Mouse (Mus musculus): ENCODE results near the gene Sipa1l2. TPM values are rescaled to one million over a fixed set of nuclear protein-coding genes. Genes with fewer than 3 reads are reported as not detected.

Gene Sipa1l2
- polyA plus RNA-seq, 1 experiment = 19.6 TPM

DNA sequence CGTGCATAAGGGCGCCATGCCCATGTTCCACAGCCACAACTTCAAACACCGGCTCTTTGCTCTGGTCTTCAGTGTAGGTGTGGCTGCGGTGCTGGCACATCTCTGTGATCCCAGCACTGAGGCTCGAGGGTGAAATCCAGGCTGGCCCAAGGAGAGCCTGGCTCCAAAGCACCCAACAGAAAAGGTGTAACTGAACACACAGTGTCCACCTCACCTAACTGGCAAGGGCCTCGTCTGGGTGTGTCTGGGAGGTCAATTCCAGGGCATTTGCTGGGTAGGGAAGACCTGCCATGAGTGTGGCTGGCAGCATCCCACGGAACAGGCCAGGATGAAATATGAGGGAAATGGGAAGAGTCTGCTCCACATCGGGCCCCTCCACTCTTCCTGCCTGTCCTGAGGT is 6.7 kb downstream of the Sipa1l2 start:
- Histone ChIP-seq H3K27me3 (ENCODE audit: control insufficient read depth, insufficient read depth, low read length) (no peaks in the 10 kb centered on the region), H3K4me1 (ENCODE audit: control insufficient read depth, insufficient read depth, low read length) (peaks cover 7% of the 10 kb centered on the region), H3K27ac (ENCODE audit: control insufficient read depth, insufficient read depth, low read depth, low read length) (no peak overlapping the region), H3K4me3 (ENCODE audit: control insufficient read depth, low read depth, low read length) (no peak overlapping the region), H3K36me3 (ENCODE audit: control insufficient read depth, insufficient read depth, low read length) (no peaks in the 10 kb centered on the region)
- no peak for TF ChIP-seq CTCF (IDR thresholded peaks at IDR 0.05; ENCODE audit: control insufficient read depth, insufficient read depth, insufficient replicate concordance, low read depth, low read length)

DNA sequence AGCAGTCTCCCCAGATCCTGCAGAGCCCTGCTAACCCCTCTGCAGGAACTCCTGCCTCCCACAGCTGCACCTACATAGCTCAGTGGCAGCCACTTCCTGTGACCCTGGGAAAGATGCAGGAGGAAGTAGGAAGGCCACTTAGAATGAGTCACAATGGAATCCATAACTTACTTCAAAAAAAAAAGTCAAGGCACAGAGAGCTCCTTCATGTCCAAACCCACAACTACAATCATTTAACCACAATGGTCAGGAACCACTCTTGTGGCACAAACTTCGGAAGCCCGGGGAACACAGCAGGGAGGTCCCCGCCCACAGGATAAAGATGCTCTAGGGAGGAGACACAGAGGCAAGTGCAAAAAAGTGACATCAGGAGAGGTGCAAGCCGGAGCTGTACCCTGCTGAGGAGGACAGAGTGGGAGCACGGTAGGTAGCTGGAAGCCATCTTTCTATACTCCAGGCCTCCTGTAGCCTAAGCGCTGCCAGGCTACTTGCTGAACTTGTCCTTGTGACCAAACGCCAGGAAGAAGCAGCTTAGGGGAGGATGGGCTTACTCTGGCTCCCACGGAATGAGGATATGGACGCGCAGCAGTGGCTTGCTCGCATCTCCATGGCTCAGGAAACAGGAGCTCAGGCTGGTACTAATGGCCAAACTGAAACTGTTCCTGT is 8.7 kb downstream of the Sipa1l2 start:
- Histone ChIP-seq H3K4me3 (ENCODE audit: control insufficient read depth, low read depth, low read length) (no peak overlapping the region), H3K4me1 (ENCODE audit: control insufficient read depth, insufficient read depth, low read length) (peaks cover 9% of the 10 kb centered on the region), H3K27ac (ENCODE audit: control insufficient read depth, insufficient read depth, low read depth, low read length) (no peak overlapping the region), H3K36me3 (ENCODE audit: control insufficient read depth, insufficient read depth, low read length) (no peaks in the 10 kb centered on the region), H3K27me3 (ENCODE audit: control insufficient read depth, insufficient read depth, low read length) (no peaks in the 10 kb centered on the region)
- TF ChIP-seq CTCF (IDR thresholded peaks at IDR 0.05; ENCODE audit: control insufficient read depth, insufficient read depth, insufficient replicate concordance, low read depth, low read length) (no peak), POLR2A (IDR thresholded peaks at IDR 0.05; ENCODE audit: control insufficient read depth, low read depth, low read length) (no peak)

DNA sequence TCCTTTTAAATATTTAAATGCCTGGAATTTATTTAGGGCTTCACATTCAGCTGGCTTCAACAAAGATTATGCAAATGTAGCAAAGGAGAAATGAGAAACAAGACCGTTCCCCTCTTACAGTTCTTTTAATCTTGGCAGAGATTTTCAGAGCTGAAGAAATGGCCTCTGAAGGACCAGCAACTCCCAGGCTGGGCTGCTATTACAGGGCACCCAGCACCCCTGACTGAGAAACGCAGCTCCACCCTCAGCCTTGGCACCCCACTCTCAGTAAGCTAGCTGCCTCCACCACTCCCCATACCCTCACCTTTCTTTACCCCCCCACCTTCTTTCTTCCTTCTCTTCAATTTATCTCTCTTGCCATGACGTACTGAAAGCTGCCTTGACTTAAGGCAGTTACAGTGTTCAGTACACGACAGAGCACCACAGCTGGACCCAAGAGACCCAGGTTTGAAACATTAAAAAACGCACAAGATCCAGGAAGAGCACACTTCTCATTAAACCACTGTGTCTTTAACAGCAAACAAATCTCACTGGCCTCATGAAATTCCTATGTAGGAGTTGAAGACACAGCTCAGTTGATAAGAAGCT is 10.4 kb downstream of the Sipa1l2 start:
- H3K4me3 ChIP-seq (ENCODE audit: control insufficient read depth, low read depth, low read length) = no peak overlapping the region
- H3K27me3 ChIP-seq (ENCODE audit: control insufficient read depth, insufficient read depth, low read length) = no peaks in the 10 kb centered on the region
- TF ChIP-seq CTCF (IDR thresholded peaks at IDR 0.05; ENCODE audit: control insufficient read depth, insufficient read depth, insufficient replicate concordance, low read depth, low read length) (no peak), POLR2A (IDR thresholded peaks at IDR 0.05; ENCODE audit: control insufficient read depth, low read depth, low read length) (no peak)
- no peak overlapping the region for H3K27ac ChIP-seq (ENCODE audit: control insufficient read depth, insufficient read depth, low read depth, low read length)
- peaks cover 9% of the 10 kb centered on the region for H3K4me1 ChIP-seq (ENCODE audit: control insufficient read depth, insufficient read depth, low read length)
- no peaks in the 10 kb centered on the region for H3K36me3 ChIP-seq (ENCODE audit: control insufficient read depth, insufficient read depth, low read length)

- peaks cover 9% of the 10 kb centered on the region for H3K4me1 ChIP-seq (ENCODE audit: control insufficient read depth, insufficient read depth, low read length)
- H3K27me3 ChIP-seq (ENCODE audit: control insufficient read depth, insufficient read depth, low read length) = no peaks in the 10 kb centered on the region
- no peak for TF ChIP-seq CTCF (IDR thresholded peaks at IDR 0.05; ENCODE audit: control insufficient read depth, insufficient read depth, insufficient replicate concordance, low read depth, low read length)
- no peak for TF ChIP-seq POLR2A (IDR thresholded peaks at IDR 0.05; ENCODE audit: control insufficient read depth, low read depth, low read length)
- no peak overlapping the region for H3K4me3 ChIP-seq (ENCODE audit: control insufficient read depth, low read depth, low read length)
- H3K36me3 ChIP-seq (ENCODE audit: control insufficient read depth, insufficient read depth, low read length) = no peaks in the 10 kb centered on the region
- no peak overlapping the region for H3K27ac ChIP-seq (ENCODE audit: control insufficient read depth, insufficient read depth, low read depth, low read length)
Observed at GRCm38 (mm10) chr8:125558109-125559065, 11.2 kb downstream of the Sipa1l2 start.

- Histone ChIP-seq H3K27ac (ENCODE audit: control insufficient read depth, insufficient read depth, low read depth, low read length) (no peak overlapping the region), H3K4me3 (ENCODE audit: control insufficient read depth, low read depth, low read length) (no peak overlapping the region), H3K36me3 (ENCODE audit: control insufficient read depth, insufficient read depth, low read length) (no peaks in the 10 kb centered on the region), H3K27me3 (ENCODE audit: control insufficient read depth, insufficient read depth, low read length) (no peaks in the 10 kb centered on the region), H3K4me1 (ENCODE audit: control insufficient read depth, insufficient read depth, low read length) (peaks cover 9% of the 10 kb centered on the region)
- TF ChIP-seq POLR2A (IDR thresholded peaks at IDR 0.05; ENCODE audit: control insufficient read depth, low read depth, low read length) = no peak
Observed at GRCm38 (mm10) chr8:125557391-125558108, 12.1 kb downstream of the Sipa1l2 start.

DNA sequence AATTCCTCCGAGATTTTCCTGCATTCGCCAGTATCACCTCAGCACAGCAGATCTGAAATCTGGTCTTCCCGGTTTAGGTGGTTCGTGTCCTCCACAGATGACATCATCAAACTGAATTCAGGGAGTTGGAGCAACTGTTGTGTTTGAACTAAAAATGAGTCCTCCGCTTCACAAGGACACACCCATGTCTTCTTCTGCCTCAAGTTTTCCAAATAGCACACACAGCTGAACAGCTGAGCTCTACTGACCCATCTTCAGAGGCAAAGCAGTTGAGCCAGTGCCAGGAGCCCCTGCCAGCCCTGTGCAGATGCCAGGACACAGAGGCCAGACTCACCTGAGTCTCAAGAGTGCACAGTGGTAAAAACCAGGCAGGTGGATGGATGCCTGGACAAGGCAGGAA is 12.9 kb downstream of the Sipa1l2 start:
- Histone ChIP-seq H3K27ac (ENCODE audit: control insufficient read depth, insufficient read depth, low read depth, low read length) (no peak overlapping the region), H3K36me3 (ENCODE audit: control insufficient read depth, insufficient read depth, low read length) (no peaks in the 10 kb centered on the region), H3K4me1 (ENCODE audit: control insufficient read depth, insufficient read depth, low read length) (peaks cover 9% of the 10 kb centered on the region), H3K4me3 (ENCODE audit: control insufficient read depth, low read depth, low read length) (no peak overlapping the region), H3K27me3 (ENCODE audit: control insufficient read depth, insufficient read depth, low read length) (no peaks in the 10 kb centered on the region)
- TF ChIP-seq POLR2A (IDR thresholded peaks at IDR 0.05; ENCODE audit: control insufficient read depth, low read depth, low read length) = no peak
- no peak for TF ChIP-seq CTCF (IDR thresholded peaks at IDR 0.05; ENCODE audit: control insufficient read depth, insufficient read depth, insufficient replicate concordance, low read depth, low read length)

DNA sequence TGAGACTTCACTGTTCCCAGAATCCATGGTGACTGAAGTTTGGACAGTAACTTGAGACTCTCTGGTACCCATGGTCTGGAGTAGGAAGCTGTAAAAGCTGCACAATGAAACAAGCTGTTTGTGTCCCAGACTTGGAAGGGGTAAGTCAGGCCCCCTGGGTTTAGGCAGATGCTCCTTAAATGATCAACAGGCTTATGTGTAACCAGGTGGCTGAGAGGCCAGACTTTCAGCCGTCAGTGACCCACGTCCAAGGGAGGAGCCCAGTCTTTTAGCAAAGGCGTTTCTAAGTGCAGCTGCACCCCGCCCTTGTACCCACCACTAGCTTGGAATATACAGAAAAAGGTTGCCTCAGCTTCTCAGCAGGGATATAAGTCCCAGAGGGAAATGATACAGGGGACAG is 19.0 kb downstream of the Sipa1l2 start:
- H3K27me3 ChIP-seq (ENCODE audit: control insufficient read depth, insufficient read depth, low read length) = no peaks in the 10 kb centered on the region
- H3K27ac ChIP-seq (ENCODE audit: control insufficient read depth, insufficient read depth, low read depth, low read length) = no peak overlapping the region
- no peaks in the 10 kb centered on the region for H3K4me1 ChIP-seq (ENCODE audit: control insufficient read depth, insufficient read depth, low read length)
- H3K36me3 ChIP-seq (ENCODE audit: control insufficient read depth, insufficient read depth, low read length) = no peaks in the 10 kb centered on the region
- no peak overlapping the region for H3K4me3 ChIP-seq (ENCODE audit: control insufficient read depth, low read depth, low read length)
- TF ChIP-seq CTCF (IDR thresholded peaks at IDR 0.05; ENCODE audit: control insufficient read depth, insufficient read depth, insufficient replicate concordance, low read depth, low read length) (no peak), POLR2A (IDR thresholded peaks at IDR 0.05; ENCODE audit: control insufficient read depth, low read depth, low read length) (no peak)
